Mouse (Mus musculus) macrophage (primary cell): Measurements from ENCODE around the gene U2af1l4. TPM values are rescaled to one million over a fixed set of nuclear protein-coding genes. Genes with fewer than 3 reads are reported as not detected.

Source experiments
- H3K27ac ChIP-seq: fragments of 350-480 bp; formaldehyde crosslinking; 2 replicates; pipeline ENCODE4 v1.9.0; 2021
- H3K36me3 ChIP-seq: fragments of 350-480 bp; formaldehyde crosslinking; 2 replicates; pipeline ENCODE4 v1.9.0; 2021; ENCODE audit errors: inconsistent target
- H3K4me3 ChIP-seq: fragments of 350-480 bp; formaldehyde crosslinking; 2 replicates; pipeline ENCODE4 v1.9.0; 2021; ENCODE audit errors: inconsistent target
- H3K79me2 ChIP-seq: fragments of 350-480 bp; formaldehyde crosslinking; 2 replicates; pipeline ENCODE4 v1.9.0; 2021; ENCODE audit errors: inconsistent target
- WGBS: methylation state at CpG from one replicate; pipeline ENCODE4 v1.1.7; 2026; ENCODE audit warnings: inconsistent platforms; ENCODE audit not compliant: missing documents; 5-methylcytosine and 5-hydroxymethylcytosine counted together
- polyA plus RNA-seq: library from polyadenylated mRNA; stranded (reverse); fragments of 250-400 nt; gene quantifications from 3 replicates; pipeline ENCODE4 v1.2.4, GENCODE M21; 2018; ENCODE audit warnings: inconsistent platforms

The U2af1l4 gene
- polyA plus RNA-seq, 1 experiment from 2014 or later, result 79.9 TPM

GRCm38 (mm10) chr7:30586455-30587020, 23.4 kb downstream of the U2af1l4 start:
- Histone ChIP-seq H3K27ac (no peak overlapping the region), H3K36me3 (peaks cover 34% of the 10 kb centered on the region), H3K4me3 (no peak overlapping the region), H3K79me2 (peaks cover 35% of the 10 kb centered on the region)
- WGBS, result 92% methylated on average over 24 of the region's 28 CpGs

GRCm38 (mm10) chr7:30587842-30588667, 25.0 kb downstream of the U2af1l4 start:
- Histone ChIP-seq H3K4me3 (peak overlapping the region; percentile 94), H3K79me2 (peaks cover 35% of the 10 kb centered on the region), H3K36me3 (peaks cover 30% of the 10 kb centered on the region), H3K27ac (peak overlapping the region; percentile 57)
- 2% methylated on average over 35 of the region's 67 CpGs for WGBS

GRCm38 (mm10) chr7:30588676-30589434, 25.8 kb downstream of the U2af1l4 start, which contains the start of gene Kmt2b:
Gene Kmt2b, minus strand, starts transcription at chr7:30588726.
- Histone ChIP-seq H3K79me2 (peaks cover 35% of the 10 kb centered on the region), H3K27ac (peak within 1 kb of the TSS; percentile 65), H3K4me3 (peak within 1 kb of the TSS; percentile 94), H3K36me3 (peaks cover 25% of the 10 kb centered on the region)
- under 1% methylated on average over 49 of the region's 68 CpGs for WGBS

GRCm38 (mm10) chr7:30589435-30590301, 26.6 kb downstream of the U2af1l4 start:
- Histone ChIP-seq H3K4me3 (peak overlapping the region; percentile 71), H3K36me3 (peaks cover 17% of the 10 kb centered on the region), H3K79me2 (peaks cover 35% of the 10 kb centered on the region), H3K27ac (peak overlapping the region; percentile 65)
- WGBS, result 30% methylated on average over 39 of the region's 40 CpGs

- H3K79me2 ChIP-seq, result peaks cover 22% of the 10 kb centered on the region
- WGBS, result 97% methylated on average over 9 of the region's 9 CpGs
- H3K27ac ChIP-seq, result no peak overlapping the region
- no peak overlapping the region for H3K4me3 ChIP-seq
- peaks cover 3% of the 10 kb centered on the region; the same call in 1 of the 2 replicates for H3K36me3 ChIP-seq
Observed at GRCm38 (mm10) chr7:30590927-30591604, 28.0 kb downstream of the U2af1l4 start.

GRCm38 (mm10) chr7:30591605-30591951, 28.5 kb downstream of the U2af1l4 start:
- 98% methylated on average over 4 of the region's 4 CpGs for WGBS
- H3K4me3 ChIP-seq, result no peak overlapping the region
- peaks cover 16% of the 10 kb centered on the region for H3K79me2 ChIP-seq
- no peaks in the 10 kb centered on the region for H3K36me3 ChIP-seq
- no peak overlapping the region for H3K27ac ChIP-seq

- Histone ChIP-seq H3K27ac (no peak overlapping the region), H3K36me3 (no peaks in the 10 kb centered on the region), H3K4me3 (no peak overlapping the region), H3K79me2 (peaks cover 3% of the 10 kb centered on the region)
- 61% methylated on average over 5 of the region's 5 CpGs for WGBS
Observed at GRCm38 (mm10) chr7:30592772-30593423, 29.8 kb downstream of the U2af1l4 start.

GRCm38 (mm10) chr7:30593579-30594509, 30.7 kb downstream of the U2af1l4 start:
- Histone ChIP-seq H3K27ac (no peak overlapping the region), H3K36me3 (no peaks in the 10 kb centered on the region), H3K4me3 (no peak overlapping the region), H3K79me2 (no peaks in the 10 kb centered on the region)
- WGBS, result 77% methylated on average over 10 of the region's 10 CpGs

- H3K36me3 ChIP-seq, result no peaks in the 10 kb centered on the region
- no peak overlapping the region for H3K27ac ChIP-seq
- WGBS, result 45% methylated on average over 4 of the region's 4 CpGs
- no peaks in the 10 kb centered on the region for H3K79me2 ChIP-seq
- no peak overlapping the region for H3K4me3 ChIP-seq
Observed at GRCm38 (mm10) chr7:30594510-30595024, 31.5 kb downstream of the U2af1l4 start.

GRCm38 (mm10) chr7:30596093-30596492, 33.0 kb downstream of the U2af1l4 start:
- Histone ChIP-seq H3K27ac (no peak overlapping the region), H3K79me2 (no peaks in the 10 kb centered on the region), H3K4me3 (no peak overlapping the region), H3K36me3 (no peaks in the 10 kb centered on the region)
- 96% methylated on average over 5 of the region's 5 CpGs for WGBS

- Histone ChIP-seq H3K4me3 (no peak overlapping the region), H3K27ac (no peak overlapping the region), H3K36me3 (no peaks in the 10 kb centered on the region), H3K79me2 (no peaks in the 10 kb centered on the region)
- 91% methylated on average over 5 of the region's 5 CpGs for WGBS
Observed at GRCm38 (mm10) chr7:30596811-30597210, 33.7 kb downstream of the U2af1l4 start.

- Histone ChIP-seq H3K27ac (no peak within 1 kb of the TSS), H3K36me3 (no peaks in the 10 kb centered on the region), H3K4me3 (no peak within 1 kb of the TSS), H3K79me2 (no peaks in the 10 kb centered on the region)
- 96% methylated on average over 12 of the region's 12 CpGs for WGBS
Observed at GRCm38 (mm10) chr7:30598786-30599185, 35.7 kb downstream of the U2af1l4 start, which contains the start of gene Zbtb32. Gene Zbtb32, minus strand, starts transcription at chr7:30598909.
